Mouse (Mus musculus) small intestine, adult 2 months (tissue): Measurements from ENCODE around the gene Col7a1. TPM values are rescaled to one million over a fixed set of nuclear protein-coding genes. Genes with fewer than 3 reads are reported as not detected.
A peak's percentile ranks its signal among the peaks of the same experiment; 100 is the strongest.

ENCODE experiments used
- H3K27ac ChIP-seq: fragments of 200-500 bp; 2 replicates; pipeline ENCODE4 v1.5.1; 2012; ENCODE audit warnings: low read depth, low read length, control low read depth, inconsistent platforms; ENCODE audit not compliant: insufficient read depth
- H3K27me3 ChIP-seq: fragments of 200-500 bp; 2 replicates; pipeline ENCODE4 v1.6.1; 2012; ENCODE audit warnings: mild to moderate bottlenecking, moderate library complexity, low read length, inconsistent platforms; ENCODE audit not compliant: control insufficient read depth, insufficient read depth
- H3K36me3 ChIP-seq: fragments of 200-500 bp; 2 replicates; pipeline ENCODE4 v1.6.1; 2012; ENCODE audit warnings: mild to moderate bottlenecking, low read length, control low read depth, inconsistent platforms; ENCODE audit not compliant: control insufficient read depth, insufficient read depth
- H3K4me1 ChIP-seq: fragments of 200-500 bp; 2 replicates; pipeline ENCODE4 v1.6.1; 2012; ENCODE audit warnings: low read length, inconsistent platforms, mixed read lengths; ENCODE audit not compliant: control insufficient read depth, insufficient read depth, insufficient read length
- H3K4me3 ChIP-seq: fragments of 200-500 bp; 2 replicates; pipeline ENCODE4 v1.5.1; 2012; ENCODE audit warnings: low read depth, mild to moderate bottlenecking, control low read depth, inconsistent platforms, low read length, moderate library complexity
- CTCF ChIP-seq: fragments of 200-500 bp; IDR thresholded peaks from 2 replicates; pipeline ENCODE4 v1.5.1; 2012; ENCODE audit warnings: low read depth, mild to moderate bottlenecking, control low read depth, inconsistent platforms, low read length, moderate library complexity, mixed read lengths; ENCODE audit not compliant: insufficient replicate concordance, insufficient read length; ENCODE audit errors: extremely low read depth
- POLR2A ChIP-seq: fragments of 200-500 bp; IDR thresholded peaks from 2 replicates; pipeline ENCODE4 v1.6.1; 2012; ENCODE audit warnings: low read depth, mild to moderate bottlenecking, control low read depth, inconsistent platforms, low read length, moderate library complexity
- WGBS: fragments of 180-500 bp; shearing (Covaris S2); methylation state at CpG from one replicate; pipeline ENCODE4 v1.1.7; 2018; 5-methylcytosine and 5-hydroxymethylcytosine counted together
- polyA plus RNA-seq: library from polyadenylated mRNA; depleted of rRNA; stranded (reverse); fragments of >200 nt; gene quantifications from 2 replicates; pipeline ENCODE4 v1.2.3, GENCODE M21; 2012

Gene Col7a1
- polyA plus RNA-seq, 1 experiment = 3.4 TPM

GRCm38 (mm10) chr9:108982498-108982897, 29.1 kb downstream of the Col7a1 start:
- no peak overlapping the region for H3K4me3 ChIP-seq
- no peaks in the 10 kb centered on the region for H3K36me3 ChIP-seq
- TF ChIP-seq CTCF (no peak), POLR2A (no peak)
- H3K4me1 ChIP-seq = peaks cover 3% of the 10 kb centered on the region; the same call in 1 of the 2 replicates
- no peaks in the 10 kb centered on the region for H3K27me3 ChIP-seq
- H3K27ac ChIP-seq = no peak overlapping the region
- WGBS = 73% methylated on average over 8 of the region's 8 CpGs

DNA sequence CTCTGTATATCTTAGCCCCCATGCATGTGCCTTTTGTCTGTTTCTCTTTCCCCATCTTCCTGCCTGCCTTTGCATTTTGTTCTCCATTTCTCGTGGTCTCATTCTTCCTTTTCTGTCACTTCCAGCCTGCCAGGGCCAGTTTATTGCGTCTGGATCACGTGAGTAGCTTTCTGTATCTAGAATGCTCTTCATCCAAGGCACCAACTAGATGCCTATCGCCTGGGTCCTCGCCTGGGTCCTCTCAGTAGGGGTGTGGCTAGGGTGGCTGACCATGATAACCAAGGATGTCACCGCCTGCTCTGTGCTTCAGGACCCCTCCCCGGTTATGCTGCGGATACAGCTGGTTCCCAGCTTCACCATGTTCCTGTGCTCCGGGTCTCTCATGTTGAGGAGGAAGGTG, 29.8 kb downstream of the Col7a1 start:
- Histone ChIP-seq H3K36me3 (no peaks in the 10 kb centered on the region), H3K4me3 (no peak overlapping the region), H3K27ac (no peak overlapping the region), H3K27me3 (no peaks in the 10 kb centered on the region), H3K4me1 (peaks cover 9% of the 10 kb centered on the region)
- 45% methylated on average over 9 of the region's 9 CpGs for WGBS
- no peak for TF ChIP-seq POLR2A
- TF ChIP-seq CTCF = no peak

DNA sequence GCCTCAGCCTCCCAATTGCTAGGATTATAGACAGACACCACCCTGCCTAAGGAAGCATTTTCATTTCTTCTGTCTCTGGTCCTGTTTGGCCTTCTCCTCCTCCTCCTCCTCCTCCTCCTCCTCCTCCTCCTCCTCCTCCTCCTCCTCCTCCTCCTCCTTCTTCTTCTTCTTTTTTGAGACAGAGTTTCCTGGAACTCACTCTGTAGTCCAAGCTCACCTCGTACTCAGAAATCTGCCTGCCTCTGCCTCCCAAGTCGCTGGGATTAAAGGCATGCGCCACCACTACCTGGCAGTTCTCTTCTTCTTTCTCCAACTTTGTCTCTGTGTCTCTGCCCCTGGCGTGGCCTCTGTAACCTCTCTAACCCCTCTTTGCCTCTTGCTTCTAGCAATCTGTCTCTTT, 32.3 kb downstream of the Col7a1 start, which contains the start of gene Ucn2:
Ucn2 (plus strand) TSS at position 301 of the 400 bp plus-strand sequence.
- H3K36me3 ChIP-seq = no peaks in the 10 kb centered on the region
- 76% methylated on average over 4 of the region's 4 CpGs for WGBS
- H3K27ac ChIP-seq = no peak within 1 kb of the TSS
- H3K4me3 ChIP-seq = no peak within 1 kb of the TSS
- H3K4me1 ChIP-seq = peaks cover 29% of the 10 kb centered on the region
- H3K27me3 ChIP-seq = no peaks in the 10 kb centered on the region
- TF ChIP-seq POLR2A (no peak), CTCF (no peak)

DNA sequence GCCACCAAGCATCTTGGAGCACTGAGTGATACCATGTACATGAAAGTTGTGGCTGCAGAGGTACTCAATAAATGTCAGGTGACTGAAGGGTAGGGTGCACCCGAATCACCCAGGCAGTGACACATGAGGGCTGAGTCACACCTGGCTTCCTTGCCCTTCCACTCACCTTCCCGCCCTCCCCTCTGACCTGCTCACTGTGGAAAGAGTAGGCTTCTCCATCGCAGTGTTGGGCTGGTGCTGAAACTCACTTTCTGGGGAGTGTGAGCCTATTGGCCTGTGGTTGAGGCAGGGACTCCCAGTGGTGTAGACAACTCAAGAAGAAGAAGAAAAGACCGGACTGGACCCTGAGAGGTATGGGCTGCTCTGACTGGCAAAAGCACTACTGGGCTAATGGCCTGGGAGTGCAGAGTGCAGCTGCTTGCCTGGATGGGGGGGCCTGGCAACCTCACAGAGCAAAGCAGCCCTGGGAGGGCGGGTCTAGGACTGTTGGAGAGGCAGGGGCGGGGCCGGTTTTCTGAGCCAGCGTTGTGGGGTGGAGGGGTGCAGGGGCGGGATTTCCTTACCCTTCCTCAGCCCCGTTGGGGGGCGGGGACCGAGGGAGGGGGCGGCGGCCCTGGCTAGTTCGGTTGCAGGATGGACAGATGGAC, 34.4 kb downstream of the Col7a1 start:
- no peaks in the 10 kb centered on the region for H3K27me3 ChIP-seq
- WGBS = 26% methylated on average over 14 of the region's 15 CpGs
- H3K4me3 ChIP-seq = peak overlapping the region; percentile 42
- H3K4me1 ChIP-seq = peaks cover 29% of the 10 kb centered on the region
- H3K36me3 ChIP-seq = no peaks in the 10 kb centered on the region
- peak overlapping the region; percentile 44; the same call in 1 of the 2 replicates for H3K27ac ChIP-seq
- no peak for TF ChIP-seq POLR2A
- TF ChIP-seq CTCF = no peak

DNA sequence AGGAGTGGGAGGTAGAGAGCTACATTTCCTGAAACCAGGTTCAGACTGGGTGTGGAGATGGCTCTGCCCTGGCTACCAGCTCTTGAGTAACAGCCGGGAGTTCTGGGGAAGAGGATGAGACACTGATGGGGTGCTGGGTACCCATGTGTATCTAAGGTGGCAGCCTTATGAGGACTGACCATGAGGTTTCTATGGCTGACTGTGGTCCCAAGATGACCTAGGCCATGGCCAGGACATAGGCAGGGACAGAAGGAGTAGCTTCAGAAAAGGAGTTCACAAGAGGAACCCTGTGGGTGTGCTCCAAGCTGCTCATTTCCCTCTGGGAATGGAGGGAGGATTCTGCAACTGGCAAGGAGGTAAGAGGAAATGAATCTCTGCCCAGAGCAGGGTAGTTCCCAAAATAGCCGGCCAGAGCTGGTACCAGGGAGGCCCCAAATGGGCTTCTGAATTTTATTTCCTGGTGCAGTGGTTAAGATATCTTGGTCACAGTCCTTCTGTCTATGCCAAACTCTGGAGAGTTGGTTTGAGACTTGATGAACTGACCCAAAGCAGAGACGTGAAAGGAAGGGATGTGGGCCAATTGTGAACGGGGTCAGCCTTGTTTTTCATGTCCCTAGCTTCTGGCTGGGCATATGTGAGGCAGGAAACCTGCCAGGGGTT, 36.5 kb downstream of the Col7a1 start:
- Histone ChIP-seq H3K27me3 (no peaks in the 10 kb centered on the region), H3K36me3 (no peaks in the 10 kb centered on the region), H3K4me1 (peaks cover 45% of the 10 kb centered on the region), H3K27ac (peak overlapping the region; percentile 64), H3K4me3 (peak overlapping the region; percentile 20)
- TF ChIP-seq POLR2A (no peak), CTCF (no peak)
- 50% methylated on average over 4 of the region's 4 CpGs for WGBS

DNA sequence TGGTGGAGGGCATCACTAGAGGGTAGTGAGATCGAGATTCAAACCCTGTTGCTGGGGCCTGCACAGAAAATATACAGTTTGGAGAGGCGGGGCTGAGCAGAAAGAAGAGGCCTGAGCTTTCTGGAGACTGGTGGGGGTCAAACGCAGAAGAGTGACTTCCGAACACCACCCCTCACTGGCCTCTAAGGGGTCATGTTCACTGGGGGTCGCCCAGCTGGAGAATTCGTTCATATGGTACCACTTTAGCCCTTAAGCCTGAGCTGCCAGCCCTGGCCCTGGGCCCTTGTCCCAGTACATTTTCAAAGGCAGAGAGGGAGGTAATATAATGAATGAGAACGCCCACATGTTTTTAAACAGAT, 37.1 kb downstream of the Col7a1 start:
- Histone ChIP-seq H3K36me3 (no peaks in the 10 kb centered on the region), H3K4me3 (peak overlapping the region; percentile 20), H3K4me1 (peaks cover 49% of the 10 kb centered on the region), H3K27ac (peak overlapping the region; percentile 64), H3K27me3 (no peaks in the 10 kb centered on the region)
- 80% methylated on average over 7 of the region's 7 CpGs for WGBS
- TF ChIP-seq CTCF = no peak
- no peak for TF ChIP-seq POLR2A

DNA sequence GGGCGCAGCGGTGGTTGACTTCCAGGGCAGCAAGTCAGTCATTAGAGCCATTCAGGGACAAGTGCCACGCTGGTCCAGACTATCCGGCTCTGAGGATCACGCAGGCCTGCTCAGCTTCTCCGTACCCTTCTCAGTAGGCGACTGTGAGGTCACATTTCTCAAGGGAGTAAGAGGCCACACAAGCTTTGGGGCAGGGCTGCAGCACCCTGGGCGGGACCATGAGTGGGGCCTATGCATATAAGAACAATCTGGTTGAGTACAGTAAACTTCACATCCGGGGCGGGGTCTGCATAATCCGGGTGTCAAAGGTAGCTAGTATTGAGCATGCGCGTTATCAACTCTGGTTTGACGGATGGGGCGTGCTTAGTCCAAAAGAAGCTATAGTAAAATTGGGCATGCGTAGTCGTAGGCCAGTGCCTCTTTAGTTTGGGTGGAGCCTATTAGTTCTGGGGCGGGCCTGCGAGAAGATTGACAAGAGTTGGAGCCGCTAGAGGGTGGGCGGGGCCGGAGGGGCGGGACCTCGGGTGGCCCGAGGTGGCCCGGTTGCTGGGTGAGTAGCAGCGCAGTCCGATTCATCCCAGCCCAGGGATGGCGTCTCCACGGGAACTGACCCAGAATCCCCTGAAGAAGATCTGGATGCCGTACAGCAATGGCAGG, 38.2 kb downstream of the Col7a1 start, which contains the start of gene Pfkfb4:
Pfkfb4 (plus strand) TSS at position 351 of the 657 bp plus-strand sequence.
- Histone ChIP-seq H3K27me3 (no peaks in the 10 kb centered on the region), H3K4me3 (peak within 1 kb of the TSS; percentile 78), H3K27ac (peak within 1 kb of the TSS; percentile 91), H3K36me3 (no peaks in the 10 kb centered on the region), H3K4me1 (peaks cover 59% of the 10 kb centered on the region)
- under 1% methylated on average over 31 of the region's 31 CpGs for WGBS
- TF ChIP-seq POLR2A = peak; percentile 93
- peak; percentile 3; the same call in 1 of the 2 replicates for TF ChIP-seq CTCF
